Mouse (Mus musculus): ENCODE data around the gene Olfml2a. TPM values are rescaled to one million over a fixed set of nuclear protein-coding genes. Genes with fewer than 3 reads are reported as not detected.
A peak's percentile ranks its signal among the peaks of the same experiment; 100 is the strongest.

The Olfml2a gene
- total and polyA plus RNA-seq, 3 experiments, result 0.12 to 0.33 TPM; not detected in 1

DNA sequence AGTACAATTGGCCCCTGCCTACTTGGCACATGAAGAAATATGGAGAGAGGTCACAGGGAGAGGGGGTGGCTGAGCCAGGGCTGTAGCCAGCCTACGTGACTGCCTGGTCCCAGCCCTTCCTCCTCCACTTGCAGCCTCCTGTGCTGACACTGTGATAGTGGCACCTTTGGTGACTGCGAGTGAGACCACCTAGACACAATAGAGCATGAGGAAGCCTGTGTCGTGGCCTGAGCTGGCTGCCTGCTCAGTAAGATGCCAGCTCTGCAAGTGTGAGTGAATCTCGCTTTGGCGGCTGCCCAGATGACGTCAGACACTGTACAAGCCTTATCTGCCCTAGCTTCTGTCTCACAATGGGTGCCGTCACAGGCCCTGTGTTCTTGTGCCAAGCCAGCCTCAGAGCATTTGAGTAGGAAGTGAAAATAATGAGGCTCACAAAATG lies 18.5 kb downstream of the Olfml2a start (continued):
- TF ChIP-seq MYB (IDR thresholded peaks at IDR 0.05; ENCODE audit: low read depth, low read length) (no peak), USF1 (IDR thresholded peaks at IDR 0.05; ENCODE audit: low read depth, low read length) (no peak), TCF12 (IDR thresholded peaks at IDR 0.05; ENCODE audit: low read depth, low read length) (peak; percentile 73), NELFE (IDR thresholded peaks at IDR 0.05; ENCODE audit: low read depth, low read length) (peak; percentile 32; the same call in 1 of the 2 replicates), USF2 (IDR thresholded peaks at IDR 0.05; ENCODE audit: borderline replicate concordance in 1 of 2, insufficient read depth in 1 of 2, low read depth in 1 of 2, low read length in 2 of 2) (no peak), POLR2AphosphoS5 (IDR thresholded peaks at IDR 0.05; ENCODE audit: borderline replicate concordance, low read depth, low read length) (0 out of 2 replicates have a peak, but pooled peaks have one; percentile 24), SMC3 (IDR thresholded peaks at IDR 0.05; ENCODE audit: low read depth, low read length) (no peak)

DNA sequence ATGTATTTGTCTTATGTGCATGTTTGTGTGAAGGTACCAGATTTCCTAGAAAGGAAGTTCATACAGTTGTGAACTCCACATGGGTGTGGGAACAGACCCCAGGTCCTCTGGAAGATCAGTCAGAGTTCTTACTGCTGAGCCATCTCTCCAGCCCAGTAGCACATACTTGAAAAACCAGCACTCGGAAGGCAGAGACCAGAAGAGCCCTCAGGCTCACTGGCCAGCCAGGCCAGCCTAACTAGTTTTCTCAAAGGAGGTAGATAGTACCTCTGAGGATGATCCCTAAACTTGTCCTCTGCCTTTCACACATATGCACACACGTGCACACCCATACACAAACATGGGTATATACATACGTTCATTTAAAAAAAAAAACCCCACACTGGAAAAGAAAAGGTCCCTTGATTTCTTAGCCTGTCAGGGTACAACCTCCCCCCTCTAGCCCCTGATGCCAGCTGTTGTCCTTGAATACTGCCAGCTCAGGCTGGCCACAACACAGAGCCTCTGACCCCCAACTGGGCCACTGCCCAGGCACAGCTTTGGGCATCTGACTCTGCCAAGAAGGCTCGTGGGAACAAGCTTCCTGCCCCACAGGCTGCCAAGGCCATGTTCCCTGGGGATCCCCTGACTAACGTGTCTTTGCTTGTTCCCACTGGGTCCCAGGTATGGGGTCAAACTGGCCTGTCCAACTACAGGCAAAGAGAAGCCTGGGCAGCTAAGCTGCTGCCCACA lies 21.5 kb downstream of the Olfml2a start:
- Histone ChIP-seq H3K79me2 (ENCODE audit: control insufficient read depth, insufficient read depth, low read length, poor library complexity) (no peaks in the 10 kb centered on the region), H3K9me3 (replicated peaks; ENCODE audit: insufficient read depth, low read length) (no peaks in the 10 kb centered on the region), H3K27me3 (ENCODE audit: control insufficient read depth in 1 of 2, insufficient read depth in 2 of 2, low read length in 2 of 2) (no peaks in the 10 kb centered on the region), H3K4me1 (ENCODE audit: control insufficient read depth in 1 of 2, insufficient read depth in 2 of 2, low read length in 2 of 2) (peaks cover 3 to 15% of the 10 kb centered on the region in 2 experiments; a peak in 3 of 4 replicates), H3K9ac (ENCODE audit: control insufficient read depth, low read depth, low read length, poor library complexity, severe bottlenecking) (no peak overlapping the region), H3K4me3 (ENCODE audit: control insufficient read depth in 1 of 2, insufficient read depth in 1 of 2, low read depth in 2 of 2, low read length in 2 of 2) (no peak overlapping the region), H3K27ac (ENCODE audit: control insufficient read depth, low read depth, low read length) (no peak overlapping the region), H3K36me3 (ENCODE audit: control insufficient read depth in 1 of 2, insufficient read depth in 2 of 2, low read length in 2 of 2) (peaks cover 0 to 11% of the 10 kb centered on the region in 2 experiments; a peak in 2 of 4 replicates)
- DNase-seq (ENCODE audit: low read depth, low spot score), result no peak
- TF ChIP-seq GABPA (IDR thresholded peaks at IDR 0.05; ENCODE audit: low read depth, low read length), result no peak
- TF ChIP-seq NRF1 (IDR thresholded peaks at IDR 0.05; ENCODE audit: insufficient read depth, low read depth, low read length, poor library complexity, severe bottlenecking), result no peak
- TF ChIP-seq SIN3A (IDR thresholded peaks at IDR 0.05; ENCODE audit: low read length), result no peak
- TF ChIP-seq USF1 (IDR thresholded peaks at IDR 0.05; ENCODE audit: low read depth, low read length), result no peak
- no peak for TF ChIP-seq EP300 (IDR thresholded peaks at IDR 0.05; ENCODE audit: low read depth in 1 of 2, low read length in 2 of 2)
- TF ChIP-seq RCOR1 (IDR thresholded peaks at IDR 0.05; ENCODE audit: low read depth, low read length), result no peak
- TF ChIP-seq POLR2AphosphoS2 (IDR thresholded peaks at IDR 0.05; ENCODE audit: low read length), result no peak
- TF ChIP-seq MEF2A (IDR thresholded peaks at IDR 0.05; ENCODE audit: extremely low read depth, insufficient replicate concordance, low read depth, low read length, poor library complexity, severe bottlenecking), result no peak
- no peak for TF ChIP-seq JUND (IDR thresholded peaks at IDR 0.05; ENCODE audit: low read depth, low read length)
- no peak for TF ChIP-seq MYB (IDR thresholded peaks at IDR 0.05; ENCODE audit: low read depth, low read length)
- TF ChIP-seq POLR2A (IDR thresholded peaks at IDR 0.05; ENCODE audit: control insufficient read depth in 1 of 2, insufficient read depth in 1 of 2, low read depth in 1 of 2, low read length in 2 of 2, poor library complexity in 1 of 2), result no peak
- no peak for TF ChIP-seq ELF1 (IDR thresholded peaks at IDR 0.05; ENCODE audit: low read depth, low read length)
- TF ChIP-seq TAL1 (IDR thresholded peaks at IDR 0.05; ENCODE audit: low read length), result no peak

Data from MEL (cell line).